Mouse (Mus musculus) right cerebral cortex, postnatal 25 days (tissue): ENCODE results near the gene 4933402J07Rik.

Experiments
- DNase-seq: peaks from one replicate; pipeline ENCODE4 v3.0.0; 2022

Gene 4933402J07Rik

DNA sequence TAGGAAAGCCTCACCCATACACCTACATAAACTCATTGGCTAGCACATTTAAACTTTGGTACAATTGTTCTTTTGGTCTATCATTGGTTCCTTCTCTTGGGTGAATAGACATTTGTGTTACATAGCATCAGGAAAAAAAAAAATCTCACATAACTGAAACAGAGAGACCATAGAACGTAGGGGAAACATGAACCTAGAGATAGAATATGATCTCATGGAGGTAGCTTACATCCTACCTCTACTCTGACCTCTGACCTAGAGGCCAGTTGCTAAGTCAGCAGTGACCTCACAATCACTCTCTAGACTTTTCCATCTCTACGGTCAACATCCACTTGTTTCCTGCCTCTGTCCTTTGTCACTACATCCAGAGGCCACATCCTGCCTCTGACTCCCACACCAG lies at the start of gene 4933402J07Rik:
Gene 4933402J07Rik, plus strand, starts transcription at position 301 of the 400 bp plus-strand sequence.
- DNase-seq, result no peak

DNA sequence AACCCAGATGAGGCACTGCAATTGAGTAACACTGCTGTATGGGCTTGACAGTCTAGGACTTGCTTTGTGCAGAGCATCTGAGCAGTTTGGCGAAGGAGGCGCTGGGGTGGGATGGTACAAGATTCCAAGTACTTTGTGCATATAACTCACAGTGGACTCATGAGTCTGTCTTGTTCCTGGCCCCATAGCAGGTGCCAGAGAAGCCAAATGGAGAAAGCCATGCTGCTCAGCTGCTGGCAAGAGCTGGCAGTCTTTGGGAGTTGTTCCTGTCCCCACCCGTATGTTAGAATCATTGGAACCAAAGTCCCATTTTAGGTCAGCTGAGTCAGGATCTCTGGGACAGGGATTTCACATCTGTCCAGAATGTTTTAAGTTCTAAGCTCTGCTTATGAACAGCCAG lies 46.5 kb upstream of the 4933402J07Rik start:
- DNase-seq, result no peak

DNA sequence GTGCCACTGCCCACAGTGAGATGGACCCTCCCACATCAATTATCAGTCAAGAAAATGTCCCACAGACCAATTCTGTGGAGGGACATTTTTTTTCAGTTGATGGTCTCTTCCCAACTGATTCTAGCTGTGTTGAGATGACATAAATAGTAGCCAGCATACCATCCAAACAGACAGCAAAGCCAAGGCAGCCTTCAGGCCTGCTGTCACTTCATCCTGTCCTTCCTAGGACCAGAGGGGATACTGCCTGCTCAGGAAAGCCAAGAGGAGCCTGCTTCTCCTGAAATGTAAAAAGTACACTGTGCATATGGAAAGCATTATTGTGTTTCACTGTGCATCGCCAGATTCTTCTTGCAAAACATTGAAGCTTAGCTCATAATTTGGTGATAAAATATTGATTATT lies 38.6 kb upstream of the 4933402J07Rik start:
- no peak for DNase-seq

DNA sequence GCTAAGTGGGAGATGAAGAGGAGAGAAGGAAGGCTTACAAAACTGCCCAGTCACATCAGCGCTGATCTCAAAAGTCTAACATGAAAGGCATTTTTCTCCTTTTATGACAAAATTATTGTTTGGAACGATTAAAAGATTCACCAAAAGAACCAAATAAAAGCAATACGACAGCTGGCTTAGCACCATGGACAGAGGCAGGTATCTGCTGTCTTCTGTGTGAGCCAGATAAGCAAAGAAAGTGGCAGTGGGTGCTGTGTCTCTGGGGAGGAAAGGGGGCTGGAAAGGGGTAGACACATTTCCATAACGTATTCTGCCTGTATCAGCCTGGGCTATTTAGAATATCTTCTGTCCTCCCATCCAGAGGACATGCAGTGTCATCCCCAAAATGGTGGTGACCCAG lies 32.5 kb upstream of the 4933402J07Rik start:
- DNase-seq, result no peak

DNA sequence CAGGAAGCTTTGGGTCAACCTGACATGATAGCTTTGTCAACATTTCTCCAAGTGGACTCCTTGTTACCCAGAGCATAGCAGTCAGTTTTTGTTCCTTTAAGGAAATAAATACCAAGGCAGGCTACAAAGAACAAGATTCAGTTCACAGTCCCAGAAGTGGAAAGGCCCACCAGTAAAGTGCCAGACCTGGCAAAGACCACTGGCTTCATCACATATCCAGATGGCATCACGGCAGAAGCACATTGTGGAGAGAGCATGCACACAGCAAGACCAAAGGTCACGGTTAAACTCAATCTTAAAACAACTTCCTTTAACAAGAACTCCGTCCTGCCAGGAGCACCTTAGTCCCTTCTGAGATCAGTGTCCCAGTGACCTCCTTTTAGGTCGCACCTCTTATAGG lies 30.2 kb upstream of the 4933402J07Rik start:
- DNase-seq, result no peak

DNA sequence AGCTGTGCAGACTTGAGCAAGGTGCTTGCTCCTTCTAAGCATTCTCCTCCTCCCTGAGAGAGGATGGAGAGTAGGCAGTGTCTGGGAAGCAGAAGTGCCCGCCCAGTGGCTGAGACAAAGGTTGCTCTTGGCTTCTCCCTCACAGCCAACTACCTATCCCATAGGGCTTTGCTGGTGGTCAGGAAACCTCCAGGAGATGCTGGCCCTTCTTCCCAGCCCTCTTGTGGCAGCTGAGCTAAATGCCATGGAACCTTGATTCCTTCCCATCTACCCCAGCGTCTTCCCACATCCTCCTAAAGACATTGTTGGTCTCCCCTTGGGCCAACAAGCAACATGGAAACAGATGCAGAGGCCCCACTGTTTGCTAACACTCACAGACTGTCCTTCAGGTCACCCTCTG lies 28.8 kb upstream of the 4933402J07Rik start:
- no peak for DNase-seq

DNA sequence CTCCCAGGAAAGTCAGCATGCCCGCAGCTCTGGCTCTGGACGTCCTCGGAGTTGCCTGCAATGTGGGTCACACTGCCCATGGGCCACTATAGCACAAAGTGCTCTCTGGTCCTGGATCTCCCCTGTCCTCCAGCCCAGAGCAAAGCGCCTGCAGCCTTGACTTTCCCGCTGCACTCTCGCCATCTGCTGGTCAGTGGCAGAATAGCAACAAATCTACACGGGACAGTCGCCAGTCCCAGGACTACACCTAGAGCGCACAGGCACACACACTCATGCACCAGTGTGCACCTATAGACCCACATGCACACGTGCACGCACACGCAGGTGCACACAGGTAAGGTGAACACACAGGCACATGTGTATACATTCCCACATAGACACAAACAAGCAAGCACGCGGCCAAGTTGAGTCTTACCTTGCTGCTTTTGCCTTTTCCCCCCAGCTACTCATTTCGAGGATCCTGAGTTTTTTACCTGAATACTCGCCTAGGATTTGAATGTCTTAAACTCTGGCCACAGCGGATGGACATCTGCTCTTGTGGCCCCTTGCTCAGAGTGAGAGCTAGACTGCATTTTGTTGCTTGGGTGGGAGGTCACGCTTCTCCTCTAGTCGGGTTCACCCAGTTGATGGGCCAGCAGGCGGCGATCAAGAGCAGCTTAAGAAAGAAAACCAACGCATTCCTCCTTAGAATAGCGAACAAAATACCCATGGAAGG lies 26.9 kb upstream of the 4933402J07Rik start:
- peak; percentile 70 for DNase-seq

DNA sequence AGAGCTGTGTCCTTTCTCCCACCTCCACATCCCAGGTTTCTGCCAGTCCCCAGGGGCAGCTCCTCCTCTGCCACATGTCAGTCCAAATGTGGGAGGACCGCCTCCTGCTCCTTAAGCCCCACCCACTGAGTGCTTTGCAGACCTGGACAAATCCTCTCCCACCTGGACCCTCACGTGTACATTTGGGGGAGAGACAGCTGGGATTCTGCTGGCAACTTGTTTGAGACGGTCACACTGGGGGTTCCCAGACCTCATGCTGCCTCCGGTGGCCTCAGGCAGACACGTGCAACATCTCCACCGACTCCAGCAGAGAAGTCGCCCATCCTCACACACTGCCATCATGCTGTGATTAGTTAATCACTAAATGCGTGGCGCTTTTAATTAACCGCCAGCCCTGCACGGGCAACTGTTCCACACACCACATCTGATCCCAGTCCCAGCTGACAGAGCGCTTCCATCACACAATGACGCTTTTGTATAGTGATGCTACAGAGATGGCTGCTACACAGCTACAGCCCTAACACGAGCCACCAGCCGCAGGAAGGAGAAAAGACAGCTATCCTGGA lies 23.7 kb upstream of the 4933402J07Rik start:
- peak; percentile 18 for DNase-seq

DNA sequence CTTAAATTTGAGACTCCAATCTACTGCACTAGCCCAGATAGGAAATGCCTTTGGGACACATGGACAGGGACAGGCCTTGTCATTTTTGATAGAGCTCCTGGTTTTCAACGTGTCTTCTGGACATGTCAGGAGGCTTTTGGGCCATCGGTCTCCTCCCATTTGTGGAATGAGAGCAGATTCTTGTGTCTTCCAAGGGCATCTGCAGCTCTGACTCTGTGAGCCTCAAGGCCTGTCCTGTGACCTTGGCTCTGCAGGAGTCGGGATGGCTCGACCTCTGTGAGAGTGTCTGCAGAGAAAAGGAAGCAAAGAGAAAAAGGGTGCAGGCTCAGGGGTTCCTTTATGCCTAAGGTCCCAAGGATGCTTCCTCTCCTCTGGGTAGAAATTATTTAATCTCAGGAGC lies 13.8 kb upstream of the 4933402J07Rik start:
- DNase-seq, result no peak

DNA sequence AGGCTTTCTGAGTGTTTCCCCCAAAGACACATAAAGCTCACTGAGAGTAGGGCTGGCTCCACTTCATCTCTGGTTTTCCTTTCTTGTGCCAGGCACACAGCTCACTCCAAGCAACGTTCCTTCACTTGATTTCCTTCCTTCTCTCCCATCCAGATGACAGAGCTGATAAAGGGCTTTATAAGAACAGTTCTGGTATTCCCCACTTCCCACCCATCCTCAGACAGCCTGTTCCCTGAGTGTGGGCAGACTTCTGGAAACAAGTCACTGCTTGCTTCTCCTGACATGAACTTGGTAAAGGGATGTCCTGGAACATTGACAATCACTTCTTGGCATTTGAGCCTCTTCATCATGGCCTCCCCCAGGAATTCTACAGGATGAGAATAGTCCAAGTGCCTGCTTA lies 10.9 kb upstream of the 4933402J07Rik start:
- DNase-seq, result no peak

DNA sequence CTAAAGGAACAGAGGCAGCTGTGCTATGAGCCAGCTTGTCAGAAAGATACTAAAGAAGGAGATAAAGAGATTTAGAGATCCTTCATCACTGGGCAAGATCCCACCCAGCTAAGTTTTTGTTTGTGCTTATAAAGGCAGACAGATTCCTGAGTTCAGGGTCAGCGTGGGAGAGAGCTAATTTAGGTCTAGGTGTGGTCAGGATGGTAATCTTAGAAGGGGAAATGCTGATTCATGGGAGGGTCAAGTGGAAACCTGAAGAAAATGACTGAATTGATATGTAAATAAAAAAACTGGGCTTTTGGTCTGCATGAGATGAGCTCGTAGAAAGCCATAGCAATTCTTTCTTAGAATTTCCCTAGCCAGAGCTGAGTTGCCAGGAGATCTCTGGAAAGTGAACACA lies 2.9 kb upstream of the 4933402J07Rik start:
- DNase-seq, result no peak

DNA sequence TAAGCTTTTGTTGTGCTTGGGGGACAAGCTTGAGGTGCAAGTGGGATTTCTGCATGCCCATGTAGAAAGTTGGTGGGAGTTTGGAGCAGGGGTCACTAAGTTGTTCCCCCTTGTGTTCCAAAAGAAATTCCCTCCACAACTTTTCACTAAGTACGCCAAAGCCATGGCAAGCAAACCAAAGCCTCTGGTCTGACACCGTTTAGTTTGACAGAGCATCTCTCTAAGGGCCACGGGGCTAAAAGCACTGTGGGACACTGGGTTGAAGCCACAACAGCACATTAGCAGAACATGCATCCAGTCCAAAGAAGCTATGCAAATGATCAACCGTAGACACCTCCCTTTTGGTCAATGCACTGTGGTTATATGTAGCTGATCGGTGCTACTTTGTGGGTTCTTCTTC lies 5.5 kb downstream of the 4933402J07Rik start:
- no peak for DNase-seq

DNA sequence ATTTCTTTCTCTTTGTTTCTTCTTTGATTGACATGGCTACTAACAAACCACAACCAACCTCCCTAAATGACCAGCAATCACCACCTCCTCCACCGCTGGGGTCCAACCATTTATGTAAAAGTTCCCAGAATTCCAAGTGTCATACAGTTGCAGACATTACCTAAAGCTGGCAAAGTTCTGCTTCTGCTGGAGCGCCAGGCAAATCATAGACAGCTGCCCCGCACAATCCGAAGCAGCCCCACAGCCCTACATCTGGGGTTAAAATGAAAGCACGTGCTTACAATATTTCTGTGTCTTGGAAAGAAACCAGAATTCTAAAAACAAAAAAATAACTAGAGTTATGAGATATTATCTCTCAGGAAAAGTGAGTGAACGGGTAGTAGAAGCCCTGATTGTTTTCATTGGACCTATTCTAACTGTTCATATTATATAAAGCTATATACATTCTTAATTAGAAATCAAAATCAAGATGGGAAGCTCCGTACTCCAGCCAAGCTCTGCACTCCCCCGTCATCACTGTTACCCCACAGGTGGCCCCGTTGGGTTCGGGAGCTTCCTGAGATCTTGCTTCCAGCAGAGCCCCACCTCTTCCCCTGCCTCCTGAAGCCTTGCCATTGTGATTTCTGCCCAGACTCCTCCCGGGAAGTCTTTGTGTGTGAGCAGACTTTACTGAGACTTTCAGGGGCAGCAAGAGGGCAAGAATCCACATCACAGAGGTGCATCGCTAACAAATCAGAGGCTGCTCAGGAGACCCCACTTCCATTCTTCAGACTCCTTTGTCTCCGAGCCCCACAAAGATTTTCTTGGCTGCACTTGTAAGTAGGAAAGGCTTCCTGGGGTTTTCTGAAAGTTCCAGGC lies 6.3 kb downstream of the 4933402J07Rik start:
- DNase-seq, result no peak

DNA sequence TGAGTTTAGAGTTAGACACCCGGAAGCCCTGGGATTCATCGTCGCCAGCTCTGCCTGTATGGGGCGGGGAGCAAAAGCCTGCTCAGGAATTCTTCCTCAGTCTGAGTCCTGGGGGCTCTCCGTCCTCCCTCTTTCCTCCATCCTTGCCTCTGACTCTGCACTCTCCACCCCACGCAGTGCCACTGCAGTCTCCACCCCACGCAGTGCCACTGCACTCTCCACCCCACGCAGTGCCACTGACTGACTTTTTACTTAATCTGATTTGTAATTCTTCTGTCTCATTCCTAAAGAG lies 6.9 kb downstream of the 4933402J07Rik start:
- DNase-seq, result no peak

DNA sequence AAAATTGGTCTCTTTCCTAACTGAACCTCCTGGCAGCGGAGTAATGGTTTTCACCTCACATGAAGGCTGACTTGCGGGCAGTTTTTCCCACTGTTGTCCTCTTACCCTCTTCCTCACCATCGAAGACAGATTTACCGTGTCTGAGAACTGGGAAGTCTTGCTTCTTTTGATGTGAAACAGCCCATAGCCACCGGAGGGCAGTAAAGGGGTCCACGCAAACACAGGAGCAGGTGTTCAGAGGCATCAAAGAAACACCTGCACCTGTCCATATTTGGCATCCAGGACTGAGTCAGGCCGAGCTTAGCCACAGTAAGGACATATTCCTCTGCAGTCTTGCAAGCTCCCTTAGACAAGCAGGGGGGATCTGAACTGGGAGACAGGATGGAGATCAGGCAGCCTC lies 7.2 kb downstream of the 4933402J07Rik start:
- no peak for DNase-seq

DNA sequence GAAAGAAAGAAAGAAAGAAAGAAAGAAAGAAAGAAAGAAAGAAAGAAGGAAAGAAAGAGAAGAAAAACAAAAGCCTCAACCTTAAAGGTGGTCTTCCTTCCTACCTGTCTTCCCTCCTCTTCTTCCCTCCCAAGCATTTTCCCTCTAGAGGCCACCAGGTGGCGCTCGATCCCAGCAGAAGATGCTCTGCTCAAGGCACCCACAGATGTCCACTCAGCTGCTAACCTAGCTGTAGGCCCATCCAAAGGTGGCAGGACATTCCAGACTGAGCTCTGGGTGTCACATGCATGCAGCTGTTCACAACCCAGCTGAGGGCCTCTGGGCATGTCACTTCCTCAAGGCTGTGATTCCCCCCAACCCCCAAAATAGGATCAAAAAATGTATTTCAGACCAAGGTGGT lies 30.6 kb downstream of the 4933402J07Rik start:
- peak; percentile 61 for DNase-seq

DNA sequence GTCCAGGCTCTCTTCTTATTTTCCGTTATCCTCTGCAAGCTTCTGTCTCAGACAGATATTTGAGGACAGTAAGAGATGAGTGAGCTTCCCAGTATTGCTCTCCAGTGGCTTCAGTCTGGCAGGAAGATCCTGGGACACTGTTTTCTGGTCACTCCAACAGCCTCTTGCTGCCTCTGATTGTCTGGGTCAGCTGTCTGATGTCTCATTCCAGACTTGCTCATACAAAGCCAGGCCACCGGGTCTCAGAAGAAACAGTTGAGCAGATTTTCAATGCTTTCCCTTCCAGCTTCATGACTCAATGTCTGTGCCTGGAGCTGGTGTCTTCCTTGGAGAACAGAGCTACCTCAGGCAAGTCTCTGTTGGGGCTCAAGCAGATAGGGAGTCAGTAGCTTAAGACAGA lies 39.1 kb downstream of the 4933402J07Rik start:
- DNase-seq, result no peak

DNA sequence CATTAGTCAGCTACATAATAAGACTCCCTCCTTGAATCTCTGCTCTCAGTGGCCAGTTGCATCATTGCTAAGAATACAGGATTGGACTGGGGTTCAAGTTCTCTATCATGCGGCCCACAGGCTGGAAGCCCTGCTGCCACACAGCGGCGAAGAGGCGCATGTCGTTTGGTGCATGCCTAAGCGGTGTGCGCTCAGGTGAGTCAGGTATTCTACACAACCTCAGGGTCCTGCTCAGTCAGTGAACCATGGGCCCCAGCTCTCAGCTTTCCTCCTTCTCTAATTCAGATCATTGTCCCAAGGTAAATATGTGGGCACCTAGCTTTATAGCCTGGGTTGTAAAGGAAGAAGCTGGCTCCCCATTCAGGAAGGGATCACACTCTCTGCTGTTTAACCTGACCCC lies 45.5 kb downstream of the 4933402J07Rik start:
- DNase-seq, result no peak

DNA sequence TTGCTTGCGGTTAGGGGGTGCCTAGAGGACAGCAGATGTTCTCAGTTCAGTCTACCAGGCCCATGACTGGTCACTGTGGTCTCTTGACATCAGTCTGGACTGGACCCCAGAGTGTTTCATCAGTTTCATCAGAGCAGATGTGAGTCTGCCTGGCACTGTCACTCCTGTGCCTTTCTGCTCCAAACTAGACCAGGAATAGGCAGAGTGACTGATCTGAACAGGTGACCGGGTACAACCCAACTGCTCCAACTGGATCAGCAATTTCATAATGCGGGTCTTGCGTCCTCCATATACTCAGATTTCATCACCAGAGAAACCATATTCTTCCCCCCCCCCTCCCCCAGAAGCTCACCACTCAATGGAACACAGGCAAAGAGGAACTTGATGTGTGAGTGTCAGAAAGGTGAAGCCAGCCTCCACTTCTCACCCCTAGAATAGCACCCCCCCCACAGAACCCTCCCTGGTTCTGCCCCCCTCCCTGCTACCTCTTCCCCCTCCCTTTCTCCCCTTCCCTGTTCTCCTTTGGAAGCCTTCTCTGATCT lies 46.1 kb downstream of the 4933402J07Rik start:
- DNase-seq, result no peak

DNA sequence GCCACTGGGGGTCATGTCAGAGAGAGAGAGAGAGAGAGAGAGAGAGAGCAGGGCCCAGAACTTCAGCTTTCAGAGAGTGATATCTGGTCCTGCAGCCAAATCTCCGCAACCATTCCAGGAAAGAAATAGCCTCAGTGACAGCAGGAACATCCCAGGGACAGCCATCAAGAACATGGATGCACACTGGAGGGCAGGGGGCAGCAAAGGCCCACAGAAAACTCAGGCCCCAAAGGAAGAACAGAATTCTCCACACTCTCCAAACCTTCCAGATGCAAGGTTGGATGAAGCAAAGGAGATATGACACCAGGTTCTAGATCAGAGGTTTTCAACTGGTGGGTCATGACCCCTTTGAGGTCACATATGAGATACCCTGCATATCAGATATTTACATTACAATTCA lies 50.0 kb downstream of the 4933402J07Rik start:
- no peak for DNase-seq

DNA sequence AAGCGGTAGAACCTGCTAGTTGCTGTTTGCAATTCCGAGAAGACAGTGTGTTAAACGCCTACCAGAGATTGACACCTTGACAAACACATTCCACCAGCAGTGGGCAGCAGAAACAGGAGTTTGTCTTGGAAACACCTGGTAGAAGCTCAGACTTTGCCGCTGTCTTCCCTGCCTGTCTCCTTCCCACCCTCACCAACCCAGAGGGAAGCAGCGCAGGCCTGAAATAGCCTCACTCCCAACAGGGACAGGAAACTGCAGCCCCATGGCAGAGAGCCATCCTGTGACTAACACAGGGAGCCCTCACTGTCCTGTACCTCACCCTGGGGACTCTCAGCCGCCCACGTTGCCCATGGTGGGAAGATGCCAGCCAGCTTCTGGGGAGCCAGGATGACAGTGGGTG lies 55.5 kb downstream of the 4933402J07Rik start:
- peak; percentile 19 for DNase-seq

DNA sequence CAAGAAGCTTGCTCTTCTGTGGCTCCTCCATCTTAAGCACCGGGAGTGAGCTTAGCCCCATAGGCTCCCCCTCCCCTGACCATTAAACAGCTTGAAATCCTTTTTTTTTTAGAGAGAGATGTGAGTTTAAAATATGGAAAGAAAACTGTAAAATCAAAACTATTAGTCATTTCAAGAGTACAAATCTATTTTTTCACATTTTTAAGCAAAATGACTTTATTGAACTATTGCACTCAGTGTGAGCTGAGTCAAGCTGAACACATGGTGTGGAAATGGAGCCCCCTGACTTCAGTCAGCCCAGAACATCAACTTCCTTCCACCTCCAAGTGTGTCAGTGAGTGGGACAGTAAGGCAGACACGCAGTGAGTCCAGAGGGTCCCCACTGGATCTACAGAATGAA lies 55.9 kb downstream of the 4933402J07Rik start:
- no peak for DNase-seq

DNA sequence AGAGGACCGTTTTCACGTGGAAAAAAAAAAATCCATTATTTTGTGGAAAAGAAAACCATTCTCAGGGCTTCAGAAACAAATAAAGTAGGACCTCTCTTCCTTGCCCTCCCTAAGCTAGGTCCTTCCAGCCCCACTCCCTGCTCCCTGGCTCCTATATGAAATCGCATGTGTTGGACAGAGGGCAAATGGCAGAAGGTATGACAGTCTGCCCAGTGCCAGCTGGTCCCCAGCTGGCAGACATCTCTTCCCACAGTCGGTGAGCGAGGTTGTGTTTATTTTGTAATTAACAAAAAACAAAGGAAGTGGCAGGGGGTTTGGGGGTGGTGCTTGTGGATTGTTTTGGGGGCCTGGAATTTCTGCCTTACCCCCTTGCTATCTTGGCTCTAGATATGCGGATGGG lies 56.6 kb downstream of the 4933402J07Rik start:
- no peak for DNase-seq

DNA sequence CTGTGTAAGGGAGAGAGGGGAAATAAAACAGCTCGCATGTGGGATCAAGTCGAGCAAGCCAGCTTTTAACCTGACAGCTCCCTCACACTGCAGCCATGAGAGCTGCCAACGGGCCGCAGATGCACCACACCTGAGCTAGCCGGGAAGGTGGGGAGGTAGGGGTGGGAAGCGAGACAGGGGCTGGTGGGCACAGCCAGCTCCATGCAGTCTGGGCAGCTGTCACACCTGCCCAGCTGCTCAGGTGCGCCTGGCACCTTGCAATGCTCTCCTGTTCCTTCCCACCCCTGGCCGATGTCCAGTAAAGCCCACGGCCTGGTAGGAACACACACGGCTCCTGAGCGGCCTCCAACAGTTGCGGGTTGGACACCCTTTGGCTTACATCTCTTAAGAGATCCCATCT lies 57.5 kb downstream of the 4933402J07Rik start:
- no peak for DNase-seq
